Mouse (Mus musculus): ENCODE measurements around the gene Pde4a. TPM values are rescaled to one million over a fixed set of nuclear protein-coding genes. Genes with fewer than 3 reads are reported as not detected.

The Pde4a gene
- polyA plus RNA-seq, 1 experiment = 7.4 TPM

GRCm38 (mm10) chr9:21236991-21237367 is 71.5 kb downstream of the Pde4a start:
- H3K36me3 ChIP-seq (ENCODE audit: control insufficient read depth, insufficient read depth) = peaks cover 24% of the 10 kb centered on the region
- H3K4me3 ChIP-seq (ENCODE audit: insufficient read depth, poor library complexity, severe bottlenecking) = no peak overlapping the region
- H3K79me3 ChIP-seq (ENCODE audit: low read depth) = peaks cover 21% of the 10 kb centered on the region
- no peaks in the 10 kb centered on the region for H3K27me3 ChIP-seq (ENCODE audit: control insufficient read depth, insufficient read depth, insufficient read length)
- TF ChIP-seq FOSL1 (IDR thresholded peaks at IDR 0.05; ENCODE audit: insufficient read depth, low read length, poor library complexity, severe bottlenecking) = no peak
- no peak for TF ChIP-seq MYOG (IDR thresholded peaks at IDR 0.05; ENCODE audit: control insufficient read depth, extremely low read depth, insufficient read length)
- no peak for TF ChIP-seq MYOD1 (IDR thresholded peaks at IDR 0.05; ENCODE audit: control insufficient read depth, insufficient read length, low read depth)
- no peak for TF ChIP-seq CEBPB (IDR thresholded peaks at IDR 0.05; ENCODE audit: low read depth)
- H3K79me2 ChIP-seq (ENCODE audit: control insufficient read depth, insufficient read depth) = peaks cover 44% of the 10 kb centered on the region
- no peak overlapping the region for H3ac ChIP-seq (ENCODE audit: control insufficient read depth, insufficient read length, low read depth)

- TF ChIP-seq CTCF (IDR thresholded peaks at IDR 0.05; ENCODE audit: control insufficient read depth, insufficient read depth, insufficient read length) = no peak
- no peak for TF ChIP-seq MAX (IDR thresholded peaks at IDR 0.05)
- TF ChIP-seq MYOD1 (IDR thresholded peaks at IDR 0.05; ENCODE audit: control insufficient read depth, insufficient read length, low read depth) = no peak
- no peak for TF ChIP-seq FOSL1 (IDR thresholded peaks at IDR 0.05; ENCODE audit: insufficient read depth, low read length, poor library complexity, severe bottlenecking)
- no peak for TF ChIP-seq CEBPB (IDR thresholded peaks at IDR 0.05; ENCODE audit: low read depth)
- TF ChIP-seq MYOG (IDR thresholded peaks at IDR 0.05; ENCODE audit: control insufficient read depth, extremely low read depth, insufficient read length) = no peak
- TF ChIP-seq USF1 (IDR thresholded peaks at IDR 0.05; ENCODE audit: low read depth) = no peak
- H3K27me3 ChIP-seq (ENCODE audit: control insufficient read depth, insufficient read depth, insufficient read length) = no peaks in the 10 kb centered on the region
- H3K79me2 ChIP-seq (ENCODE audit: control insufficient read depth, insufficient read depth) = peaks cover 44% of the 10 kb centered on the region
- peaks cover 21% of the 10 kb centered on the region for H3K79me3 ChIP-seq (ENCODE audit: low read depth)
- H3ac ChIP-seq (ENCODE audit: control insufficient read depth, insufficient read length, low read depth) = peak overlapping the region; percentile 93
- H3K36me3 ChIP-seq (ENCODE audit: control insufficient read depth, insufficient read depth) = peaks cover 24% of the 10 kb centered on the region
- peak overlapping the region; percentile 79 for H3K4me3 ChIP-seq (ENCODE audit: insufficient read depth, poor library complexity, severe bottlenecking)
Observed at GRCm38 (mm10) chr9:21237368-21238003, 72.0 kb downstream of the Pde4a start.

GRCm38 (mm10) chr9:21238004-21238732 is 72.7 kb downstream of the Pde4a start:
- H3K79me3 ChIP-seq (ENCODE audit: low read depth) = peaks cover 21% of the 10 kb centered on the region
- H3K27me3 ChIP-seq (ENCODE audit: control insufficient read depth, insufficient read depth, insufficient read length) = no peaks in the 10 kb centered on the region
- H3ac ChIP-seq (ENCODE audit: control insufficient read depth, insufficient read length, low read depth) = peak overlapping the region; percentile 93
- peaks cover 44% of the 10 kb centered on the region for H3K79me2 ChIP-seq (ENCODE audit: control insufficient read depth, insufficient read depth)
- H3K4me3 ChIP-seq (ENCODE audit: insufficient read depth, poor library complexity, severe bottlenecking) = peak overlapping the region; percentile 79
- peaks cover 24% of the 10 kb centered on the region for H3K36me3 ChIP-seq (ENCODE audit: control insufficient read depth, insufficient read depth)
- TF ChIP-seq FOSL1 (IDR thresholded peaks at IDR 0.05; ENCODE audit: insufficient read depth, low read length, poor library complexity, severe bottlenecking) = no peak
- TF ChIP-seq CTCF (IDR thresholded peaks at IDR 0.05; ENCODE audit: control insufficient read depth, insufficient read depth, insufficient read length) = no peak
- no peak for TF ChIP-seq MYOD1 (IDR thresholded peaks at IDR 0.05; ENCODE audit: control insufficient read depth, insufficient read length, low read depth)
- no peak for TF ChIP-seq CEBPB (IDR thresholded peaks at IDR 0.05; ENCODE audit: low read depth)
- no peak for TF ChIP-seq MYOG (IDR thresholded peaks at IDR 0.05; ENCODE audit: control insufficient read depth, extremely low read depth, insufficient read length)
- TF ChIP-seq MAX (IDR thresholded peaks at IDR 0.05) = no peak
- no peak for TF ChIP-seq USF1 (IDR thresholded peaks at IDR 0.05; ENCODE audit: low read depth)

- H3ac ChIP-seq (ENCODE audit: control insufficient read depth, insufficient read length, low read depth) = peak within 1 kb of the TSS; percentile 93
- H3K79me2 ChIP-seq (ENCODE audit: control insufficient read depth, insufficient read depth) = peaks cover 44% of the 10 kb centered on the region
- peaks cover 24% of the 10 kb centered on the region for H3K36me3 ChIP-seq (ENCODE audit: control insufficient read depth, insufficient read depth)
- peak within 1 kb of the TSS; percentile 79 for H3K4me3 ChIP-seq (ENCODE audit: insufficient read depth, poor library complexity, severe bottlenecking)
- TF ChIP-seq USF1 (IDR thresholded peaks at IDR 0.05; ENCODE audit: low read depth) = no peak
- no peak for TF ChIP-seq CTCF (IDR thresholded peaks at IDR 0.05; ENCODE audit: control insufficient read depth, insufficient read depth, insufficient read length)
- no peak for TF ChIP-seq MYOD1 (IDR thresholded peaks at IDR 0.05; ENCODE audit: control insufficient read depth, insufficient read length, low read depth)
- no peak for TF ChIP-seq MAX (IDR thresholded peaks at IDR 0.05)
- no peak for TF ChIP-seq CEBPB (IDR thresholded peaks at IDR 0.05; ENCODE audit: low read depth)
- TF ChIP-seq MYOG (IDR thresholded peaks at IDR 0.05; ENCODE audit: control insufficient read depth, extremely low read depth, insufficient read length) = no peak
- no peak for TF ChIP-seq FOSL1 (IDR thresholded peaks at IDR 0.05; ENCODE audit: insufficient read depth, low read length, poor library complexity, severe bottlenecking)
- H3K27me3 ChIP-seq (ENCODE audit: control insufficient read depth, insufficient read depth, insufficient read length) = peaks cover 6% of the 10 kb centered on the region
- peaks cover 21% of the 10 kb centered on the region for H3K79me3 ChIP-seq (ENCODE audit: low read depth)
Observed at GRCm38 (mm10) chr9:21238733-21239464, 73.4 kb downstream of the Pde4a start, which contains the start of gene Keap1. Keap1 (minus strand) TSS chr9:21239361.

GRCm38 (mm10) chr9:21239465-21239848 is 73.9 kb downstream of the Pde4a start:
- no peak for TF ChIP-seq MYOG (IDR thresholded peaks at IDR 0.05; ENCODE audit: control insufficient read depth, extremely low read depth, insufficient read length)
- Histone ChIP-seq H3ac (ENCODE audit: control insufficient read depth, insufficient read length, low read depth) (no peak overlapping the region), H3K27me3 (ENCODE audit: control insufficient read depth, insufficient read depth, insufficient read length) (peaks cover 12% of the 10 kb centered on the region), H3K79me3 (ENCODE audit: low read depth) (peaks cover 21% of the 10 kb centered on the region), H3K4me3 (ENCODE audit: insufficient read depth, poor library complexity, severe bottlenecking) (peak overlapping the region; percentile 79), H3K36me3 (ENCODE audit: control insufficient read depth, insufficient read depth) (peaks cover 22% of the 10 kb centered on the region), H3K79me2 (ENCODE audit: control insufficient read depth, insufficient read depth) (peaks cover 40% of the 10 kb centered on the region)

All from C2C12 (cell line).